Mouse (Mus musculus) embryonic stem cell, embryonic (primary cell): Measurements from ENCODE around the gene Yod1.

Experiments used
- CTCF ChIA-PET, 4 experiments: fragments of 300-600 bp in 2 of 4; fragments of 350-600 bp in 2 of 4; sonication (Branson Sonifier 250); formaldehyde crosslinking; loops; one replicate each; lab custom pipeline; 2022; ENCODE audit warnings: inconsistent platforms in 2 of 4; lab: Charles Lee
- POLR2A ChIA-PET, 4 experiments: fragments of 300-600 bp in 2 of 4; fragments of 350-600 bp in 2 of 4; sonication (Branson Sonifier 250); formaldehyde crosslinking; loops; one replicate each; lab custom pipeline; 2022; ENCODE audit warnings: antibody characterized with exemption in 4 of 4, inconsistent platforms in 1 of 4; lab: Charles Lee

Yod1 gene

DNA sequence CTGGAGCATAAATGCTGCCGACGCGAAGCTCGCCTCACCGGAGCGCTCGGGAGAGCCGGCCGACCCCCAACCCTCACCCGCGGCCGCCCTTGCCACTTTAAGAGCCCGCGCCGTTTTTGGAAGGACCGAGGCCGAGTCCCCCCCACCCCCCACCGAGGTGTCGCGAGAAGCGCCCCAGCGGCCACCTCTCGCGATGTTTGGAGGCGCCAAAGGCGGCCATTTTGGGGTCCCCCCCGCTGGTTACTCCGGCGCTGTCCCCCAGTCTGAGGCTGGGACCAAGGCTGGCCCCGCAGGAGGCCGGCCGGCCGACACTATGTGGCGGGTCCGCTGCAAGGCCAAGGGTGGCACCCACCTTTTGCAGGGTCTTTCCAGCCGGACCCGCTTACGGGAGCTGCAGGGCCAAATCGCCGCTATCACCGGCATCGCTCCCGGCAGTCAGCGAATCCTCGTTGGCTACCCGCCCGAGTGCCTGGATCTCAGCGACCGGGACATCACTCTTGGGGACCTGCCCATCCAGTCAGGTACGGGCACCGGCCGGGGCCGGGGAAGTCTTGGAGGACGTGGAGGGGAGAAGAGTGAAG lies at the start of gene Yod1:
Gene Yod1, plus strand, starts transcription at position 37 of the 581 bp plus-strand sequence.
- ChIA-PET CTCF (interaction anchor here in 1 of 4 experiments (0.5 kb wide), 1 partner anchor 341 kb away, joined by 3 read pairs; no protein-coding TSS in a partner anchor), POLR2A (interaction anchor here in 3 of 4 experiments (0.6 to 6.2 kb wide), 17 partner anchors 10 to 1240 kb away, joined by 3 to 87 read pairs (median 4); partner anchors contain the start of genes AA986860 (in 3 of the 3), Cd55 (in 1 of the 3) and Pfkfb2 (in 1 of the 3))

GRCm38 (mm10) chr1:130678551-130678950 lies 38.6 kb upstream of the Yod1 start:
- CTCF ChIA-PET: no interaction called here

DNA sequence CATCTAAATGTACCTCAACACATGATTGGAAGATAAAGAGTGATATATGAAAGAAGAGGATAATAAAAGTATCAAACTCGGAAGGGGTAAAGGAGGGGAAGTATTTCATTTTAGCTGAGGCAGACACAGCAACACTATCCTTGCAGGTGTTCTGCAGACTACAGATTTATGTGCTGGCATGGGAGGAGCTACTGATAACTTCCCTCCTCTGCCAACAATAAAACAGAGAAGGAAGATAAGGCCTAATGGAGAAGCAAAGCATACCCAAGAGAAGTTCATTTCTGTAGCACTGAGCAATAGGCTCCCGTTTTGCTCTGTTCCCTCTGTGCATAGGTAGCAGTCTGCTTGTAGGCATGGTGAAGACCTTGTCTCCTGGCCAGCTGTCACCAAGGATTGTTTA lies 36.1 kb upstream of the Yod1 start:
- POLR2A ChIA-PET: no interaction called here

More at GRCm38 (mm10) chr1:130678551-130678950, 38.6 kb upstream of the Yod1 start:
- POLR2A ChIA-PET: no interaction called here

DNA sequence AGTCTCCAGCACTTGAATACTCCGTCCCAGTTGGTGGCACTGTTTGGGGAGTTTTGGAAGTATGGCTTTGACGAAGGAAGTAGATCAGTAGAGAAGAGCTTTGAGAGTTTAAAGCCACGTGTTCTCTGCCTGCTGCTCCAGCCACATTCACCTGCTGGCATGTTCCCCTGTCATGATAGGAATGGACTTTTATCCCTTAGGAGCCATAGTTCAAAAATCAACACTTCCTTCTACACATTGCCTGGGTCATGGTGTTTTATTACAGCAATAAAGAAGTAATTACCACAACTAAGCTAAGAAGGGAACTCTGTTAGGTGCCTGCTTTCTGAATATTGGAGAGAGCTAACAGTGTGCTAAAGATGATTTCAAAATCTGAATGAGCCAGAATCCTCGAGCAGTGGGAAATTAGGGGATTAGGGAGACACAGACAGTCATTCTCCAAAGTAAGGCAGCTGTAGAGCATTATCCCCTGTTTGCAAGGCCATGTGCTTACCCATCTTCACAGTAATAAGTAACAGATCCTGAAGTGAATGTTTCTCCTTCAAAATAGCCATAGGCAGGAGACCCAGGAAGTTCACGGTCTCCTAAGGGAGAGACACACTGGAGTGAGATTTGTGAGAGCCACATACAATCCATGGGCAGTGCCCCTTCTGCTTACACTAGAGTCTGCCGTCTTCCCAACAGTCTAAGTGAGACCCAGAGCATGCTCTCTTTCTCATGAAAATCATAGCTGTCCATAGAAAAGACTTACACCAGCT lies 35.3 kb upstream of the Yod1 start:
- POLR2A ChIA-PET: interaction anchor here in 1 of 4 experiments (0.6 kb wide), 1 partner anchor 49 kb away, joined by 3 read pairs; no protein-coding TSS in a partner anchor
- CTCF ChIA-PET: interaction anchor here in 1 of 4 experiments (0.6 kb wide), 1 partner anchor 60 kb away, joined by 4 read pairs; no protein-coding TSS in a partner anchor

More for the DNA sequence above, 36.1 kb upstream of the Yod1 start:
- CTCF ChIA-PET: interaction anchor here in 1 of 4 experiments (0.6 kb wide), 1 partner anchor 61 kb away, joined by 4 read pairs; no protein-coding TSS in a partner anchor

- ChIA-PET POLR2A (no interaction called here), CTCF (interaction anchor here in 2 of 4 experiments (0.5 to 0.7 kb wide), 2 partner anchors 50 to 104 kb away, joined by 3 read pairs; no protein-coding TSS in a partner anchor)
These were observed 33.2 kb upstream of the Yod1 start for GRCm38 (mm10) chr1:130683905-130684304.

DNA sequence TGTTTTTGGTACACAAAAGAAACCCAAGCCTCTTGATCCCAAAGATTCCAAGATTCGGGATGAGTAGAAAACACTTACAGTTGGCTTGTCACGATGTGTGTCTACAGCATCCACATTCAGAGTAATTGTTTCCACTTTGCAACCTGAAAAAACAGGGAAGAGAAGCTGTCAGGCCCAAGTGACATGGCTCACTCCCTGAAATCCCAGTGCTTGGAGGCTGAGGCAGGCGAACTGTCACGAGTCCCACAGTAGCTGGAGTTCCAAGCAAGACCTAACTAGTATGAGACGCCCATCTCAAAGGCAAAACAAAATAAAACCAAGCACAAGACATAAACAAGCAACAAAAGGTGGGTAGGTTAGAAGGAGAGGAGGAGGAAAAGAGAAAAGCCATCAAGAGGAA lies 18.5 kb upstream of the Yod1 start:
- POLR2A ChIA-PET: interaction anchor here in 2 of 4 experiments (1.0 to 2.7 kb wide), 3 partner anchors 10 to 17 kb away, joined by 3 to 10 read pairs (median 8); partner anchors contain the start of gene Gm29427 (in 1 of the 2)
- CTCF ChIA-PET: no interaction called here

GRCm38 (mm10) chr1:130699937-130700633 lies 17.0 kb upstream of the Yod1 start:
- ChIA-PET CTCF (interaction anchor here in 1 of 4 experiments (0.7 kb wide), 1 partner anchor 169 kb away, joined by 3 read pairs; no protein-coding TSS in a partner anchor), POLR2A (interaction anchor here in 2 of 4 experiments (0.6 to 2.7 kb wide), 4 partner anchors 9 to 16 kb away, joined by 3 to 10 read pairs (median 6); partner anchors contain the start of gene Gm29427 (in 1 of the 2))

- CTCF ChIA-PET: interaction anchor here in 1 of 4 experiments (0.6 kb wide), 1 partner anchor 191 kb away, joined by 4 read pairs; no protein-coding TSS in a partner anchor
- POLR2A ChIA-PET: interaction anchor here in 1 of 4 experiments (1.6 kb wide), 1 partner anchor 8 kb away, joined by 5 read pairs; no protein-coding TSS in a partner anchor
These were observed 15.2 kb upstream of the Yod1 start for GRCm38 (mm10) chr1:130701976-130702375.

GRCm38 (mm10) chr1:130703613-130704012 lies 13.5 kb upstream of the Yod1 start:
- CTCF ChIA-PET: no interaction called here
- POLR2A ChIA-PET: no interaction called here

GRCm38 (mm10) chr1:130710283-130711080 lies 6.6 kb upstream of the Yod1 start:
- CTCF ChIA-PET: interaction anchor here in 1 of 4 experiments (0.6 kb wide), 1 partner anchor 19 kb away, joined by 3 read pairs; no protein-coding TSS in a partner anchor

DNA sequence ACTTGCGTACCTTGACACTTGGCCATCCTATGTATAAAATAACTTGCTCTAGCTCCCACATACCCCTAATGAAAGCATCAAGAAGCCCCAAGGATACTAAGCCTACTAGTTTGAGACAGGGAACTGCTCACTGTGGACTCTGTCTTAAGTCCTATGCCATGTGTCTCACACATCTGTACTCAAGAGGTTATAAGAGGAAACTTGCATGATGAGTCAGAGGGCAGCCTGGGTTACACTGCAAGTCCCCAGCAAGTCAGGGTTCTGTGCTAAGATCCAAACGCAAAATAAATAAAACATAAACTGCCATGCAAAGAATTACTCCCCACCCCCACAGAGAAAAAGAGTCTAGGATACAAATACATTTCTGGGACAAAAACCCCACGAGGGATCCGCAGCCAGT lies 3.1 kb upstream of the Yod1 start:
- ChIA-PET POLR2A (interaction anchor here in 2 of 4 experiments (1.9 to 6.2 kb wide), 2 partner anchors 17 to 31 kb away, joined by 8 to 87 read pairs; partner anchors contain the start of genes AA986860 (in 1 of the 2) and Pfkfb2 (in 1 of the 2)), CTCF (no interaction called here)

More at GRCm38 (mm10) chr1:130710283-130711080, 6.6 kb upstream of the Yod1 start:
- POLR2A ChIA-PET: interaction anchor here in 3 of 4 experiments (0.6 to 2.7 kb wide), 10 partner anchors 8 to 64 kb away, joined by 3 to 11 read pairs (median 4); partner anchors contain the start of gene AA986860 (in 2 of the 3)

- CTCF ChIA-PET: interaction anchor here in 3 of 4 experiments (0.7 to 1.4 kb wide), 5 partner anchors 16 to 530 kb away, joined by 3 to 7 read pairs (median 3); partner anchors contain the start of gene AA986860 (in 1 of the 3)
- POLR2A ChIA-PET: interaction anchor here in 3 of 4 experiments (0.6 to 6.2 kb wide), 43 partner anchors 8 to 812 kb away, joined by 3 to 87 read pairs (median 5); partner anchors contain the start of genes AA986860 (in 3 of the 3), Cd55 (in 2 of the 3), Fam72a (in 2 of the 3) and Srgap2 (in 2 of the 3)
These were observed 1.4 kb upstream of the Yod1 start, which contains the start of gene Gm29427 for GRCm38 (mm10) chr1:130715561-130716217. TSS of gene Gm29427 (minus strand) at chr1:130715799.

GRCm38 (mm10) chr1:130716218-130716512 lies 962 bp upstream of the Yod1 start:
- CTCF ChIA-PET: interaction anchor here in 1 of 4 experiments (1.3 to 1.4 kb wide), 3 partner anchors 16 to 530 kb away, joined by 3 to 7 read pairs (median 3); partner anchors contain the start of gene AA986860
- POLR2A ChIA-PET: interaction anchor here in 3 of 4 experiments (0.7 to 6.2 kb wide), 36 partner anchors 8 to 812 kb away, joined by 3 to 87 read pairs (median 5); partner anchors contain the start of genes AA986860 (in 2 of the 3), Fam72a (in 2 of the 3), Srgap2 (in 2 of the 3) and Cd55 (in 1 of the 3)

DNA sequence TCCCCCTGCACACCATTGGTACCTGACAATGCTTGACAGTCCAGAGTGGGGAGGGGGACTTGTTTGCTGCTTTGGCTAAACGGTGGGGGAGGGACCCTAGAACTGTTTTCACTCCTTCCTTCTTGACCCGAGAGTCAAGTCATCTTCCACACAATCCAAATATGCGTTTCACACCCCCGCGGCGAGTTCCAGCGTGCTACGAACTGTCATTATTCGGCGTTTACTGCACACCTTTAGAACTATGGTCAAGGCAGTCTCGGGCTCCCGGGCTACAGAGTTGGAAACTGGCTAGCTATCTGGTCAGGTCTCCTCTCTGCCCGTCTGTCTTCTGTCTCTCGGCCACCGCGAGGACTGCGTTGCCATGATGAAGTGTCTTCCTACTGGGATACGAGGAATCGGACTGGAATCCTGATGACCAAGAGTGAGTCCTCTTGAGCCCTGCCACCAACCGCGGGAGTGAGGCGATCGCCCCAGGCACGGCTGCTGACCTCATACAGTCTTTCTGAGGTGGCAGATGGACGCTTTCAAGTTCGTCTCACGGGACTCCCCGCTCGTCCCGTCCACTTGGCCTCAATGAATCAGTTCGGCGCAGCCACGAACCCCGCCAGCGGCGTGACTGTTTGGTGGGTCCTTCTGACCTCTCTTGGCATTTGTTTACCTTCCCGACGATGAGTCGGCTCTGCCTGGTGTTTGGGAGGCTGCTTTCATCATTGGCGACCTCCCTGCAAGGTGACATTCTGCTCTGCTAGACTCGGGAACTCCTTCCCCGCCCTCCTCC lies 425 bp upstream of the Yod1 start:
- ChIA-PET POLR2A (interaction anchor here in 3 of 4 experiments (1.0 to 6.2 kb wide), 24 partner anchors 10 to 811 kb away, joined by 3 to 87 read pairs (median 6); partner anchors contain the start of genes AA986860 (in 3 of the 3), Cd55 (in 1 of the 3), Fam72a (in 1 of the 3) and Il10 (in 1 of the 3)), CTCF (no interaction called here)

DNA sequence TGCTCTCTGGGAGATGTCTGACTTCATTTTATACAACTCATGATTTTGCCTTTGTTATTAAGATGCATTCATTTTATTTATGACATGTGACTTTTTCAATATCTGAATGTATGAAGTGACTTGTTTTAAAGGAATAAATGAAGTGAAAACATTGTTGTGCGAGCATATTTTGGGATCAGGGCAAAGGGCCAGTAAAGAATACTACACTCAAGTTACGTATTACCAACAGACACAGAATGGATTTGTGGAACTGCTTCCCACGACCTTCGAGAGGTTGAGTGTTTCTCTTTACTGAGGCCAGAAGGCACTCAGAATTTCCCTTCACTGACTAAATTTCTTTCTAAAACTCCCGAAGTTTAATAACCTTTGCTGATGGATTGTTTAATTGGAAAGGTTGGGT lies 7.1 kb downstream of the Yod1 start:
- CTCF ChIA-PET: interaction anchor here in 1 of 4 experiments (1.3 kb wide), 1 partner anchor 536 kb away, joined by 3 read pairs; no protein-coding TSS in a partner anchor
- POLR2A ChIA-PET: interaction anchor here in 2 of 4 experiments (1.0 to 4.5 kb wide), 2 partner anchors 7 to 9 kb away, joined by 3 to 23 read pairs; partner anchors contain the start of genes AA986860 (in 1 of the 2) and Gm29427 (in 1 of the 2)
